Mouse (Mus musculus) intestine, embryonic 14.5 days (tissue): ENCODE measurements around the gene Olfr115. TPM values are rescaled to one million over a fixed set of nuclear protein-coding genes. Genes with fewer than 3 reads are reported as not detected.

Experiments used
- ATAC-seq: fragments of 200-750 bp; cut with Nextera tagmentation; replicated peaks from 2 replicates; pipeline ENCODE4 v1.8.0; 2017; ENCODE audit warnings: low read depth, moderate number of reproducible peaks, moderate TSS enrichment, moderate library complexity; ENCODE audit not compliant: low FRiP score, low TSS enrichment
- DNase-seq: peaks from one replicate; pipeline ENCODE4 v3.0.0-alpha.2; 2018; ENCODE audit warnings: low spot score
- H3K27ac ChIP-seq: fragments of 300-500 bp; sonication (generic); 2 replicates; pipeline ENCODE4 v1.5.1; 2014; ENCODE audit warnings: low read depth, mild to moderate bottlenecking, control low read depth
- H3K27me3 ChIP-seq: fragments of 300-500 bp; sonication (generic); replicated peaks from 2 replicates; pipeline ENCODE4 v1.6.1; 2014; ENCODE audit warnings: low read length, control low read depth; ENCODE audit not compliant: control insufficient read depth, insufficient read depth
- H3K36me3 ChIP-seq: fragments of 300-500 bp; sonication (generic); 2 replicates; pipeline ENCODE4 v1.6.1; 2014; ENCODE audit warnings: low read length, control low read depth; ENCODE audit not compliant: control insufficient read depth, insufficient read depth
- H3K4me1 ChIP-seq: fragments of 300-500 bp; sonication (generic); replicated peaks from 2 replicates; pipeline ENCODE4 v1.6.1; 2014; ENCODE audit warnings: low read length, control low read depth, mixed read lengths; ENCODE audit not compliant: control insufficient read depth, insufficient read depth
- H3K4me2 ChIP-seq: fragments of 300-500 bp; sonication (generic); 2 replicates; pipeline ENCODE4 v1.6.1; 2014; ENCODE audit warnings: low read length
- H3K4me3 ChIP-seq: fragments of 300-500 bp; sonication (generic); 2 replicates; pipeline ENCODE4 v1.5.1; 2014; ENCODE audit warnings: low read depth, low read length, control low read depth, mixed read lengths
- H3K9ac ChIP-seq: fragments of 300-500 bp; sonication (generic); 2 replicates; pipeline ENCODE4 v1.6.1; 2014; ENCODE audit warnings: mild to moderate bottlenecking, low read length
- H3K9me3 ChIP-seq: fragments of 300-500 bp; sonication (generic); 2 replicates; pipeline ENCODE4 v1.6.1; 2016; ENCODE audit warnings: low read length, control low read depth; ENCODE audit not compliant: control insufficient read depth
- WGBS: fragments of 180-500 bp; shearing (Covaris S2); extraction: QIAGEN DNeasy Blood & Tissue Kit; methylation state at CpG from one replicate; pipeline ENCODE4 v1.1.7; 2014; 5-methylcytosine and 5-hydroxymethylcytosine counted together
- polyA plus RNA-seq: library from polyadenylated mRNA; unstranded; fragments of >200 nt; fragmentation: Nextera tagmentation; extraction: Ambion mirVana; gene quantifications from 2 replicates; pipeline ENCODE4 v1.2.1, GENCODE M21; 2014

Olfr115 gene
- polyA plus RNA-seq, result not detected in 2 replicates

DNA sequence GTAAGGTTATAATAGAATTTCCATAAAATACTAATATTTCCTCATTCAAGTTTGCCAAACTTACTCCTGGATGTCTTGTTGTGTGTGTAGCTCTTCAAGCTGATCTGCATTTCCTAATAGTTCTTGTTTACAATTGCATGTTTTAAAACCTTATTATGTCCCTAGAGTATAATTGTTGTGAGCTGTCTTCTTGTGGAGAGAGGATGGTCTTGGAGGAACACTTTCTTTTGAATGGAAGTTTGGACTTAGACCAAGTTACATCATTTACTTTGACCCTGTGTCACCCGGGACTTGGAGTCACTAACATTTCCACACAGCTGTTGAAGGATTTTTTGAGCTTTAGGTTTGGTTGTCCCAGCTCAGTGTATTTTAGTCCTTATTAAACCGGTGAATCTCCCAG, at the start of gene Olfr115, which contains the start of gene Olfr116:
Olfr115 (minus strand) TSS at position 101 of the 400 bp plus-strand sequence.
Olfr116 (minus strand) TSS at position 191 of the 400 bp plus-strand sequence.
- DNase-seq, result no peak
- ATAC-seq, result no peak
- Histone ChIP-seq H3K9me3 (no peaks in the 10 kb centered on the region), H3K36me3 (no peaks in the 10 kb centered on the region), H3K4me3 (no peak within 1 kb of the TSS), H3K4me1 (no peaks in the 10 kb centered on the region), H3K27me3 (no peaks in the 10 kb centered on the region), H3K9ac (no peak within 1 kb of the TSS), H3K4me2 (no peak within 1 kb of the TSS), H3K27ac (no peak within 1 kb of the TSS)
- 69% methylated on average over 2 of the region's 2 CpGs for WGBS

- Histone ChIP-seq H3K4me1 (no peaks in the 10 kb centered on the region), H3K4me3 (no peak within 1 kb of the TSS), H3K27ac (no peak within 1 kb of the TSS), H3K9me3 (no peaks in the 10 kb centered on the region), H3K9ac (no peak within 1 kb of the TSS), H3K36me3 (no peaks in the 10 kb centered on the region), H3K4me2 (no peak within 1 kb of the TSS), H3K27me3 (no peaks in the 10 kb centered on the region)
- ATAC-seq (no peak), DNase-seq (no peak)
- WGBS, result 62% methylated on average over 2 of the region's 2 CpGs
These were observed 39.8 kb upstream of the Olfr115 start, which contains the start of gene Olfr118 for GRCm38 (mm10) chr17:37666688-37667087. Olfr118 (plus strand) TSS chr17:37666988.

- no peak within 1 kb of the TSS for H3K4me2 ChIP-seq
- ATAC-seq (no peak), DNase-seq (no peak)
- H3K4me3 ChIP-seq, result no peak within 1 kb of the TSS
- H3K4me1 ChIP-seq, result no peaks in the 10 kb centered on the region
- H3K27me3 ChIP-seq, result no peaks in the 10 kb centered on the region
- WGBS, result 68% methylated on average over 1 of the region's 1 CpGs
- no peak within 1 kb of the TSS for H3K9ac ChIP-seq
- H3K27ac ChIP-seq, result no peak within 1 kb of the TSS
- H3K9me3 ChIP-seq, result no peaks in the 10 kb centered on the region
- H3K36me3 ChIP-seq, result no peaks in the 10 kb centered on the region
These were observed 36.8 kb upstream of the Olfr115 start, which contains the start of gene Olfr117 for GRCm38 (mm10) chr17:37663682-37664081. Olfr117 (minus strand) TSS chr17:37663782.

- H3K9ac ChIP-seq, result no peak within 1 kb of the TSS
- H3K4me2 ChIP-seq, result no peak within 1 kb of the TSS
- DNase-seq (no peak), ATAC-seq (no peak)
- H3K4me3 ChIP-seq, result no peak within 1 kb of the TSS
- no peak within 1 kb of the TSS for H3K27ac ChIP-seq
- no peaks in the 10 kb centered on the region for H3K27me3 ChIP-seq
- no peaks in the 10 kb centered on the region for H3K36me3 ChIP-seq
- no peaks in the 10 kb centered on the region for H3K4me1 ChIP-seq
- no peaks in the 10 kb centered on the region for H3K9me3 ChIP-seq
These were observed 34.3 kb downstream of the Olfr115 start, which contains the start of gene Olfr114 for GRCm38 (mm10) chr17:37592643-37593042. Olfr114 (minus strand) TSS chr17:37592743.

DNA sequence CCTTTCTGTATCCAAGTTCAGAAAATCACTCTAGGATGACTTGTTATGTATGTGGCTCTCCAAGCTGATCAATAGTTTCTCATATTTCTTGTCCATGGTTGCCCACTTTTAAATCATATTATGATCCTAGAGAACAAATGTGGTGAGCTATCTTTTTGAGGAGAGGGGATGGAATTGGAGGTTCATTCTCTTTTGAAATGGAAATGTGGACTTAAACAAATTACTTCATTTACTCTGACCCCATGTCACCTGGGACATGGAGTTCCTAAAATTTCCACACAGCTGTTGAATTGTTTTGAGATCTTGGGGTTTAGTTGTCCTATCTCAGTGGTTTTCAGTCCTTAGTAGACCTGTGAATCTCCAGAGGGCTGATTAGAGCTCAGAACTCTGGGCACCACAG, 49.3 kb downstream of the Olfr115 start, which contains the start of gene Olfr113:
Olfr113 (minus strand) TSS at position 101 of the 400 bp plus-strand sequence.
- Histone ChIP-seq H3K9me3 (no peaks in the 10 kb centered on the region), H3K9ac (no peak within 1 kb of the TSS), H3K27me3 (no peaks in the 10 kb centered on the region), H3K27ac (no peak within 1 kb of the TSS), H3K4me1 (no peaks in the 10 kb centered on the region), H3K36me3 (no peaks in the 10 kb centered on the region), H3K4me2 (no peak within 1 kb of the TSS), H3K4me3 (no peak within 1 kb of the TSS)
- DNase-seq (no peak), ATAC-seq (no peak)

GRCm38 (mm10) chr17:37569351-37569750, 57.6 kb downstream of the Olfr115 start, which contains the start of gene Olfr112:
Olfr112 (minus strand) TSS chr17:37569451.
- H3K9ac ChIP-seq, result no peak within 1 kb of the TSS
- no peaks in the 10 kb centered on the region for H3K9me3 ChIP-seq
- no peak within 1 kb of the TSS for H3K4me2 ChIP-seq
- H3K4me3 ChIP-seq, result no peak within 1 kb of the TSS
- H3K36me3 ChIP-seq, result no peaks in the 10 kb centered on the region
- no peak within 1 kb of the TSS for H3K27ac ChIP-seq
- DNase-seq (no peak), ATAC-seq (no peak)
- no peaks in the 10 kb centered on the region for H3K27me3 ChIP-seq
- no peaks in the 10 kb centered on the region for H3K4me1 ChIP-seq

Other genes starting within 250 kb of the Olfr115 start
- gene Olfr105-ps, start 248.1 kb downstream of the Olfr115 start, polyA plus RNA-seq, result not detected in 2 replicates
- gene Olfr106-ps, start 236.7 kb downstream of the Olfr115 start, polyA plus RNA-seq, result not detected in 2 replicates
- gene Olfr107, start 227.9 kb downstream of the Olfr115 start, polyA plus RNA-seq, result not detected in 2 replicates
- gene Olfr108, start 181.6 kb downstream of the Olfr115 start, polyA plus RNA-seq, result not detected in 2 replicates
- gene Olfr109, start 168.2 kb downstream of the Olfr115 start, polyA plus RNA-seq, result not detected in 2 replicates
- not detected in 2 replicates for gene H2-M2, start 143.6 kb downstream of the Olfr115 start, polyA plus RNA-seq
- gene Olfr110, start 134.6 kb downstream of the Olfr115 start, polyA plus RNA-seq, result not detected in 2 replicates
- not detected in 2 replicates for gene Olfr111, start 119.1 kb downstream of the Olfr115 start, polyA plus RNA-seq
- not detected in 2 replicates for gene Olfr112, start 57.7 kb downstream of the Olfr115 start, polyA plus RNA-seq
- not detected in 2 replicates for gene Olfr113, start 49.4 kb downstream of the Olfr115 start, polyA plus RNA-seq
- not detected in 2 replicates for gene Olfr114, start 34.4 kb downstream of the Olfr115 start, polyA plus RNA-seq
- gene Olfr116, start 90 bp upstream of the Olfr115 start, polyA plus RNA-seq, result not detected in 2 replicates
- gene Olfr117, start 36.7 kb upstream of the Olfr115 start, polyA plus RNA-seq, result not detected in 2 replicates
- gene Olfr118, start 39.9 kb upstream of the Olfr115 start, polyA plus RNA-seq, result not detected in 2 replicates
- gene Olfr119, start 69.5 kb upstream of the Olfr115 start, polyA plus RNA-seq, result not detected in 2 replicates
- gene Olfr120, start 94.7 kb upstream of the Olfr115 start, polyA plus RNA-seq, result not detected in 2 replicates
- gene Olfr121, start 121.7 kb upstream of the Olfr115 start, polyA plus RNA-seq, result not detected in 2 replicates
- gene Olfr122, start 141.5 kb upstream of the Olfr115 start, polyA plus RNA-seq, result not detected in 2 replicates
- gene Olfr123, start 166.4 kb upstream of the Olfr115 start, polyA plus RNA-seq, result not detected in 2 replicates
- not detected in 2 replicates for gene Olfr124, start 172.8 kb upstream of the Olfr115 start, polyA plus RNA-seq
- not detected in 2 replicates for gene Olfr125, start 205.8 kb upstream of the Olfr115 start, polyA plus RNA-seq
- gene Olfr126, start 220.4 kb upstream of the Olfr115 start, polyA plus RNA-seq, result not detected in 2 replicates